18 mouse cellular contexts compared by ENCODE assay signal in the genomic region with DNA sequence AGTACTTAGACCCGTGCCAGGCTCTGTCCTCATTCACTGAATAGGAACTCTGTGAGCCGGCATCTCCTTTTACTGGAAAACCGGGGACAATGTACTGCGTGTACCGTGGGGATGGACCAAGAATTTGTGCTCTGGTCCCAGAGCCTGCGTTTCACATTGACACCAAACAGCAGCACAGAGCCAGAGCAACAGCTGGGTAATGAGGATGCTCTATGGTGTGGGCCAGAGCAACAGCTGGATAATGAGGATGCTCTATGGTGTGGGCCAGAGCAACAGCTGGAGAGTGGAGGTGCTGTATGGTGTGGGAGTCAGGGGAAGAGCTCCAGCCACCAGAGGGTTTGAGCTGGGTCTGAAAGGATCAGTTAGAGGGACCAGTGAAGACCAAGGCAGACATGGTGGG.
DNase-seq lines count a peak whose midpoint lies in the region; ATAC-seq and TF ChIP-seq lines count a peak whose summit lies in the region.
"Had no signal": no experiment of that assay in that cellular context is flagged by ENCODE, and none has a peak within 500 bp of the region (broad histone marks: within the 10 kb centered on the region; RNA-seq: fewer than 3 reads in every experiment).

No protein-coding gene starts in this region.

- H3K4me3 ChIP-seq in forebrain, embryonic 10.5 days, result no peak overlapping the region
- H3K4me3 ChIP-seq in forebrain, embryonic 15.5 days, result no peak overlapping the region
- H3K4me3 ChIP-seq in kidney, embryonic 14.5 days (ENCODE audit: low read length), result no peak overlapping the region
- H3K4me3 ChIP-seq in stomach, postnatal 0 days (ENCODE audit: low read depth, low read length), result no peak overlapping the region
- H3K4me3 ChIP-seq: hindbrain, embryonic 12.5 days; layer of hippocampus, adult 2 months; limb, embryonic 15.5 days; midbrain, embryonic 15.5 days; neural tube, embryonic 12.5 days had no signal

- H3K4me2 ChIP-seq in forebrain, embryonic 15.5 days (replicated peaks), result no peak overlapping the region
- no peak overlapping the region for H3K4me2 ChIP-seq in kidney, embryonic 14.5 days (replicated peaks; ENCODE audit: low read depth, low read length)
- H3K4me2 ChIP-seq in stomach, postnatal 0 days (replicated peaks; ENCODE audit: low read depth), result no peak overlapping the region
- H3K4me2 ChIP-seq: hindbrain, embryonic 12.5 days; limb, embryonic 15.5 days; midbrain, embryonic 15.5 days; neural tube, embryonic 12.5 days had no signal

- TF ChIP-seq CTCF in stomach, postnatal 0 days (IDR thresholded peaks at IDR 0.05; ENCODE audit: low read depth), result no peak

- 91% methylated on average over 6 of the region's 6 CpGs for WGBS in forebrain, embryonic 10.5 days
- 92% methylated on average over 6 of the region's 6 CpGs for WGBS in forebrain, embryonic 15.5 days
- WGBS in kidney, embryonic 14.5 days, result 89% methylated on average over 6 of the region's 6 CpGs
- WGBS in stomach, postnatal 0 days, result 67% methylated on average over 6 of the region's 6 CpGs

- TF ChIP-seq EP300 in stomach, postnatal 0 days (optimal IDR thresholded peaks at IDR 0.05), result no peak

- peaks cover 4% of the 10 kb centered on the region; the same call in 1 of the 2 replicates for H3K4me1 ChIP-seq in forebrain, embryonic 10.5 days
- peaks cover 4% of the 10 kb centered on the region for H3K4me1 ChIP-seq in forebrain, embryonic 15.5 days
- peaks cover 9% of the 10 kb centered on the region; the same call in 1 of the 2 replicates for H3K4me1 ChIP-seq in kidney, embryonic 14.5 days (ENCODE audit: control insufficient read depth, insufficient read depth, low read length)
- no peaks in the 10 kb centered on the region for H3K4me1 ChIP-seq in stomach, postnatal 0 days (replicated peaks; ENCODE audit: control insufficient read depth, insufficient read depth)
- H3K4me1 ChIP-seq: midbrain, embryonic 15.5 days had no signal

- no peak overlapping the region for H3K9ac ChIP-seq in forebrain, embryonic 15.5 days (replicated peaks)
- no peak overlapping the region for H3K9ac ChIP-seq in kidney, embryonic 14.5 days (ENCODE audit: low read depth, low read length)
- no peak overlapping the region for H3K9ac ChIP-seq in stomach, postnatal 0 days (ENCODE audit: low read length)
- H3K9ac ChIP-seq: hindbrain, embryonic 12.5 days; limb, embryonic 15.5 days; liver, postnatal 0 days; midbrain, embryonic 15.5 days; neural tube, embryonic 12.5 days had no signal

- H3K27ac ChIP-seq in forebrain, embryonic 10.5 days, result 0 out of 2 replicates have a peak overlapping the region, but pooled peaks have one; percentile 20
- H3K27ac ChIP-seq in forebrain, embryonic 15.5 days (replicated peaks), result no peak overlapping the region
- H3K27ac ChIP-seq in kidney, embryonic 14.5 days (ENCODE audit: low read depth, low read length), result no peak overlapping the region
- no peak overlapping the region for H3K27ac ChIP-seq in stomach, postnatal 0 days (replicated peaks)
- H3K27ac ChIP-seq: hindbrain, embryonic 12.5 days; layer of hippocampus, adult 2 months; limb, embryonic 15.5 days; midbrain, embryonic 15.5 days; neural tube, embryonic 12.5 days had no signal

- no peaks in the 10 kb centered on the region for H3K9me3 ChIP-seq in forebrain, embryonic 10.5 days
- no peaks in the 10 kb centered on the region for H3K9me3 ChIP-seq in forebrain, embryonic 15.5 days
- H3K9me3 ChIP-seq in kidney, embryonic 14.5 days (ENCODE audit: control insufficient read depth, low read length), result no peaks in the 10 kb centered on the region
- H3K9me3 ChIP-seq in stomach, postnatal 0 days (ENCODE audit: control insufficient read depth, low read length), result no peaks in the 10 kb centered on the region
- H3K9me3 ChIP-seq: hindbrain, embryonic 12.5 days; limb, embryonic 15.5 days; midbrain, embryonic 15.5 days; neural tube, embryonic 12.5 days had no signal

- DNase-seq in forebrain, embryonic 10.5 days (ENCODE audit: extremely low spot score, low spot score), result no peak
- peak; percentile 34 for DNase-seq in kidney, postnatal 10 days
- peak; percentile 37 for DNase-seq in urinary bladder, postnatal 14 days (ENCODE audit: low spot score)
- DNase-seq in urinary bladder, postnatal 10 days (ENCODE audit: low spot score), result no peak
- DNase-seq in stomach, postnatal 0 days (ENCODE audit: low spot score), result no peak
- DNase-seq in c-Kit-positive CD71-positive TER-119-positive erythroid progenitor cells, embryonic 14.5 days (ENCODE audit: low spot score), result no peak
- DNase-seq: adrenal gland, postnatal 36 days; cerebellum, postnatal 25 days; kidney, adult 9 months; liver, postnatal 0 days; right cerebral cortex, postnatal 4 days had no signal

- no peaks in the 10 kb centered on the region for H3K27me3 ChIP-seq in forebrain, embryonic 10.5 days (ENCODE audit: poor library complexity, severe bottlenecking)
- H3K27me3 ChIP-seq in forebrain, embryonic 15.5 days, result no peaks in the 10 kb centered on the region
- H3K27me3 ChIP-seq in kidney, embryonic 14.5 days (ENCODE audit: control insufficient read depth, insufficient read depth, low read length), result no peaks in the 10 kb centered on the region
- H3K27me3 ChIP-seq in stomach, postnatal 0 days (ENCODE audit: control insufficient read depth, insufficient read depth, low read length), result no peaks in the 10 kb centered on the region; the same call in 1 of the 2 replicates
- H3K27me3 ChIP-seq: hindbrain, embryonic 12.5 days; limb, embryonic 15.5 days; midbrain, embryonic 15.5 days; neural tube, embryonic 12.5 days had no signal

- H3K36me3 ChIP-seq in forebrain, embryonic 10.5 days (replicated peaks), result no peaks in the 10 kb centered on the region
- H3K36me3 ChIP-seq in forebrain, embryonic 15.5 days, result no peaks in the 10 kb centered on the region
- no peaks in the 10 kb centered on the region for H3K36me3 ChIP-seq in kidney, embryonic 14.5 days (ENCODE audit: control insufficient read depth, insufficient read depth, low read length)
- H3K36me3 ChIP-seq in stomach, postnatal 0 days (ENCODE audit: control insufficient read depth, insufficient read depth, low read length), result no peaks in the 10 kb centered on the region
- H3K36me3 ChIP-seq: hindbrain, embryonic 12.5 days; limb, embryonic 15.5 days; midbrain, embryonic 15.5 days; neural tube, embryonic 12.5 days had no signal

- no peak for ATAC-seq in forebrain, embryonic 15.5 days (replicated peaks)
- no peak for ATAC-seq in kidney, embryonic 14.5 days (ENCODE audit: low FRiP score, low TSS enrichment)
- ATAC-seq in stomach, postnatal 0 days (ENCODE audit: low FRiP score, low TSS enrichment), result peak; percentile 72; the same call in 1 of the 2 replicates
- ATAC-seq: liver, postnatal 0 days; midbrain, embryonic 15.5 days had no signal

Comparison
In these comparisons a context has a peak if more than half of its experiments do, and no peak if none do; other contexts are left out.
1. DNase-seq: peak in kidney, postnatal 10 days (single experiment) and urinary bladder, postnatal 14 days (single experiment); none in forebrain, embryonic 10.5 days (single experiment), urinary bladder, postnatal 10 days (single experiment), stomach, postnatal 0 days (single experiment) and c-Kit-positive CD71-positive TER-119-positive erythroid progenitor cells, embryonic 14.5 days (single experiment).